Comparison of ENCODE assay signal across 7 mouse cellular contexts in genomic region chr9:65578801-65579249, GRCm38 (mm10). TPM values are rescaled to one million over a fixed set of nuclear protein-coding genes. Genes with fewer than 3 reads are reported as not detected.
DNase-seq lines count a peak whose midpoint lies in the region; ATAC-seq lines count a peak whose summit lies in the region.

No protein-coding gene starts in this region.

- H3K4me3 ChIP-seq in embryonic facial prominence, embryonic 13.5 days: peak overlapping the region; percentile 67
- peak overlapping the region; percentile 65 for H3K4me3 ChIP-seq in limb, embryonic 13.5 days
- peak overlapping the region; percentile 50; the same call in 1 of the 2 replicates for H3K4me3 ChIP-seq in midbrain, embryonic 14.5 days (replicated peaks; ENCODE audit: low read depth, low read length)

- WGBS in embryonic facial prominence, embryonic 13.5 days: 47% methylated on average over 9 of the region's 9 CpGs
- WGBS in limb, embryonic 13.5 days: 57% methylated on average over 9 of the region's 9 CpGs
- WGBS in midbrain, embryonic 14.5 days: 58% methylated on average over 9 of the region's 9 CpGs

- no peaks in the 10 kb centered on the region for H3K27me3 ChIP-seq in embryonic facial prominence, embryonic 13.5 days
- H3K27me3 ChIP-seq in limb, embryonic 13.5 days: no peaks in the 10 kb centered on the region
- no peaks in the 10 kb centered on the region for H3K27me3 ChIP-seq in midbrain, embryonic 14.5 days (ENCODE audit: control insufficient read depth, insufficient read depth, low read length)

- H3K36me3 ChIP-seq in embryonic facial prominence, embryonic 13.5 days: no peaks in the 10 kb centered on the region
- H3K36me3 ChIP-seq in limb, embryonic 13.5 days: no peaks in the 10 kb centered on the region
- no peaks in the 10 kb centered on the region for H3K36me3 ChIP-seq in midbrain, embryonic 14.5 days (ENCODE audit: control insufficient read depth, insufficient read depth, low read length)

- H3K9me3 ChIP-seq in embryonic facial prominence, embryonic 13.5 days: no peaks in the 10 kb centered on the region
- no peaks in the 10 kb centered on the region for H3K9me3 ChIP-seq in limb, embryonic 13.5 days
- no peaks in the 10 kb centered on the region for H3K9me3 ChIP-seq in midbrain, embryonic 14.5 days (ENCODE audit: control insufficient read depth, low read length)

- no peak for ATAC-seq in embryonic facial prominence, embryonic 13.5 days (ENCODE audit: insufficient number of reproducible peaks, insufficient read depth, low FRiP score, low TSS enrichment, low read depth)
- peak; percentile 59 to 61 for ATAC-seq in hematopoietic stem cell, adult 5-6 weeks (replicated peaks in 1 of 2; ENCODE audit: insufficient read depth in 1 of 2, low FRiP score in 2 of 2, low TSS enrichment in 1 of 2, low read depth in 1 of 2, poor library complexity in 2 of 2, severe bottlenecking in 2 of 2)
- no peak for ATAC-seq in limb, embryonic 13.5 days (ENCODE audit: low FRiP score, low read depth)
- ATAC-seq in midbrain, embryonic 14.5 days (ENCODE audit: low FRiP score, low TSS enrichment): no peak

- peak overlapping the region; percentile 79 for H3K9ac ChIP-seq in embryonic facial prominence, embryonic 13.5 days
- H3K9ac ChIP-seq in limb, embryonic 13.5 days: peak overlapping the region; percentile 77
- H3K9ac ChIP-seq in midbrain, embryonic 14.5 days (replicated peaks; ENCODE audit: low read length): no peak overlapping the region

- peak overlapping the region; percentile 71 for H3K4me2 ChIP-seq in embryonic facial prominence, embryonic 13.5 days
- H3K4me2 ChIP-seq in limb, embryonic 13.5 days (replicated peaks): peak overlapping the region; percentile 78
- peak overlapping the region; percentile 71 for H3K4me2 ChIP-seq in midbrain, embryonic 14.5 days (ENCODE audit: low read length)

- no peak overlapping the region; the same call in 1 of the 2 replicates for H3K27ac ChIP-seq in embryonic facial prominence, embryonic 13.5 days
- no peak overlapping the region for H3K27ac ChIP-seq in limb, embryonic 13.5 days
- H3K27ac ChIP-seq in midbrain, embryonic 14.5 days (replicated peaks; ENCODE audit: low read depth, low read length): no peak overlapping the region

- DNase-seq in MEL-GATA-1-ER (ENCODE audit: extremely low read depth, low read depth): peak; percentile 97
- no peak for DNase-seq in midbrain, embryonic 14.5 days
- peak; percentile 46 for DNase-seq in thymus, postnatal 25 days
- DNase-seq in frontal cortex, postnatal 36 days (ENCODE audit: low spot score in 2 of 2): no peak

- peaks cover 54% of the 10 kb centered on the region for H3K4me1 ChIP-seq in embryonic facial prominence, embryonic 13.5 days
- peaks cover 55% of the 10 kb centered on the region for H3K4me1 ChIP-seq in limb, embryonic 13.5 days
- H3K4me1 ChIP-seq in midbrain, embryonic 14.5 days (ENCODE audit: control insufficient read depth, insufficient read depth, low read length): peaks cover 10% of the 10 kb centered on the region; the same call in 1 of the 2 replicates

RNA-seq across cellular contexts. Expression of gene Plekho2, which starts 1.0 kb away (rescaled TPM):
- 12.6 TPM in 2 replicates for polyA plus RNA-seq in embryonic facial prominence, embryonic 13.5 days (2015; fragmentation: Nextera tagmentation; extraction: Ambion mirVana)
- total RNA-seq in hematopoietic stem cell, adult 5-6 weeks (2017): 41.1 and 42.4 TPM in 2 replicates
- 13.9 and 16.2 TPM in 2 replicates for polyA plus RNA-seq in limb, embryonic 13.5 days (2015; fragmentation: Nextera tagmentation; extraction: Ambion mirVana)
- 2.9 and 4.6 TPM in 2 replicates for polyA plus RNA-seq in midbrain, embryonic 14.5 days (2014; fragmentation: Nextera tagmentation; extraction: Ambion mirVana)

RNA-seq across cellular contexts. Expression of gene Pif1, which starts 8.1 kb away (rescaled TPM):
- polyA plus RNA-seq in embryonic facial prominence, embryonic 13.5 days (2015; fragmentation: Nextera tagmentation; extraction: Ambion mirVana): 15.4 and 18.4 TPM in 2 replicates
- total RNA-seq in hematopoietic stem cell, adult 5-6 weeks (2017): 6.7 and 6.8 TPM in 2 replicates
- polyA plus RNA-seq in limb, embryonic 13.5 days (2015; fragmentation: Nextera tagmentation; extraction: Ambion mirVana): 15.1 and 16.0 TPM in 2 replicates
- 1.5 and 2.6 TPM in 2 replicates for polyA plus RNA-seq in midbrain, embryonic 14.5 days (2014; fragmentation: Nextera tagmentation; extraction: Ambion mirVana)

RNA-seq across cellular contexts. Expression of gene Rbpms2, which starts 50.6 kb away (rescaled TPM):
- polyA plus RNA-seq in embryonic facial prominence, embryonic 13.5 days (2015; fragmentation: Nextera tagmentation; extraction: Ambion mirVana): 10.5 and 11.9 TPM in 2 replicates
- total RNA-seq in hematopoietic stem cell, adult 5-6 weeks (2017): 1.7 and 1.8 TPM in 2 replicates
- polyA plus RNA-seq in limb, embryonic 13.5 days (2015; fragmentation: Nextera tagmentation; extraction: Ambion mirVana): 15.3 and 16.1 TPM in 2 replicates
- 2.4 and 3.5 TPM in 2 replicates for polyA plus RNA-seq in midbrain, embryonic 14.5 days (2014; fragmentation: Nextera tagmentation; extraction: Ambion mirVana)

RNA-seq across cellular contexts. Expression of gene Ankdd1a, which starts 58.8 kb away (rescaled TPM):
- not detected in 2 replicates for polyA plus RNA-seq in embryonic facial prominence, embryonic 13.5 days (2015; fragmentation: Nextera tagmentation; extraction: Ambion mirVana)
- not detected in 2 replicates for total RNA-seq in hematopoietic stem cell, adult 5-6 weeks (2017)
- not detected in 2 replicates for polyA plus RNA-seq in limb, embryonic 13.5 days (2015; fragmentation: Nextera tagmentation; extraction: Ambion mirVana)
- polyA plus RNA-seq in midbrain, embryonic 14.5 days (2014; fragmentation: Nextera tagmentation; extraction: Ambion mirVana): 0.55 and 1.00 TPM in 2 replicates

Comparison
In these comparisons a context has a peak if more than half of its experiments do, and no peak if none do; other contexts are left out.
1. DNase-seq: peak in MEL-GATA-1-ER (single experiment) and thymus, postnatal 25 days (single experiment); none in midbrain, embryonic 14.5 days (single experiment) and frontal cortex, postnatal 36 days (0 of 2).
2. ATAC-seq: peak in hematopoietic stem cell, adult 5-6 weeks (2 of 2); none in embryonic facial prominence, embryonic 13.5 days (single experiment), limb, embryonic 13.5 days (single experiment) and midbrain, embryonic 14.5 days (single experiment).
3. Peak in every context shown above with its lines, with median percentiles within 50 percentile points of each other: H3K4me2 ChIP-seq and H3K4me3 ChIP-seq.